Mouse (Mus musculus): ENCODE data around the gene Nos3.

DNA sequence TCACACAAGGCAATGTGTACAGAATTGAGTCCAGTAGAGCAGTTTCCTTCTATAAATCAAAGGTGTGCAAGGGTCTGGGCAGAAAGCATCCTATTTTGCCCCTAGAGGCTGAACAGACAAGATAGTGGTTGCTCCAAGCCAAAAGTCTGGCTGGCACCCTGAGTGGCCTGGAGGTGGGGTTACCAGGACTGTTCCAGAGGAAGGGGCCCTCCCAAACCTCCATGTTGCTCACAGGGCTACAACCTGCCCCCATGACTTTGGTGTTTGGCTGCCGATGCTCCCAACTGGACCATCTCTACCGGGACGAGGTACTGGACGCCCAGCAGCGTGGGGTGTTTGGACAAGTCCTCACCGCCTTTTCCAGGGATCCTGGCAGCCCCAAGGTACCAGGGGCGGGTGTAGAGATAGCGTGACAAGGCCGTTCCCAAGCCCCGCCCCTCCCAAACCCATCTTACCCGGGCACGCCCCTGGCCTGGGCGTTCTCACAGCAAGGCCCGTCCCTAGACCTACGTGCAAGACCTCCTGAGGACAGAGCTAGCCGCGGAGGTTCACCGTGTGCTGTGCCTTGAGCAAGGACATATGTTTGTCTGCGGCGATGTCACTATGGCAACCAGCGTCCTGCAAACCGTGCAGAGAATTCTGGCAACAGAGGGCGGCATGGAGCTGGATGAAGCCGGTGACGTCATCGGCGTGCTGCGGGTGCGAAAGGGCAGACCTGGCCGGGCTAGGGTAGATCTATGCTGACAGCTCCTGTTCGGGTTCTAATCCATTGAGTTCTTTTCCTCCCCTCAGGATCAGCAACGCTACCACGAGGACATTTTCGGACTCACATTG is 18.6 kb downstream of the Nos3 start:
- no peak for TF ChIP-seq GATA1 (IDR thresholded peaks at IDR 0.05; ENCODE audit: borderline replicate concordance, low read length)
- TF ChIP-seq FLI1 (IDR thresholded peaks at IDR 0.05; ENCODE audit: low read length) = no peak
